Mouse (Mus musculus): Measurements from ENCODE around the gene St7. TPM values are rescaled to one million over a fixed set of nuclear protein-coding genes. Genes with fewer than 3 reads are reported as not detected.

Gene St7
- polyA plus RNA-seq, 1 experiment from 2014 or later, result 23.8 TPM

- Histone ChIP-seq H3K27me3 (ENCODE audit: low read depth, poor library complexity, severe bottlenecking) (no peaks in the 10 kb centered on the region), H3K36me3 (no peaks in the 10 kb centered on the region), H3K9me3 (replicated peaks) (no peaks in the 10 kb centered on the region), H3K4me3 (no peak overlapping the region), H3K4me1 (peaks cover 4% of the 10 kb centered on the region; the same call in 1 of the 2 replicates), H3K27ac (replicated peaks) (no peak overlapping the region)
- no peak for DNase-seq (ENCODE audit: low spot score)
- WGBS, result 84% methylated on average over 7 of the region's 7 CpGs
Measured at GRCm38 (mm10) chr6:17776041-17776440, 83.3 kb downstream of the St7 start.

DNA sequence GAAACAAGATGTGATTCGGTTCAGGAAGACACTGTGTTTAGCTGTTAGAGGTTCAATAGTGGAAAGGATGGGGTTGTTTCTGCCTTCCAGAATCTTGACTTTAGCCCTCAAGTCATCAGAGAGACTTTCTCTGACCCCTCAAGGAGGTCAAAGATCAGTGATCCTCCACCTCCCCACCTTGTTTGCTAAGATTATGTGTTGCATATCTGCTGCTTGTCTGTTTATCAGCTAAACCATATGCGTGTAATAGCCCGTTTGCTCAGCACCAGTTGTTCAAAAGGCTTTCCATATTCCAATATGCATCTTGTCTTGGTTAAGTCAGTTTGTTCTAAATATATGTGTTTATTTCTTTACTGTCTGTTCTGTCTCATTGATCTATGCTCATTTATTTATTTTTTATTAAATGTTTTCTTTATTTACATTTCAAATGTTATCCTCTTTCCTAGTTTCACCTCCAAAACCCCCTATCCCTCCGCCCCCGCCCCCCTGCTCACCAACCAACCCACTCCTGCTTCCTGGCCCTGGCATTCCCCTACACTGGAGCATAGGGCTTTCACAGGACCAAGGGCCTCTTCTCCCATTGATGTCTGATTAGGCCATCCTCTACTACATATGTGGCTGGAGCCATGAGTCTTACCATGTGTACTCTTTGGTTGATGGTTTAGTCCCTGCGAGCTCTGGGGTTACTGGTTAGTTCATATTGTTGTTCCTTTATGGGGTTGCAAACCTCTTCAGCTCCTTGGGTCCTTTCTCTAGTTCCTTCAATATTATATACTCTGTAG lies 84.5 kb downstream of the St7 start:
- Histone ChIP-seq H3K4me1 (peaks cover 4% of the 10 kb centered on the region; the same call in 1 of the 2 replicates), H3K27ac (replicated peaks) (no peak overlapping the region), H3K36me3 (no peaks in the 10 kb centered on the region), H3K27me3 (ENCODE audit: low read depth, poor library complexity, severe bottlenecking) (no peaks in the 10 kb centered on the region), H3K9me3 (replicated peaks) (no peaks in the 10 kb centered on the region), H3K4me3 (no peak overlapping the region)
- 89% methylated on average over 6 of the region's 6 CpGs for WGBS
- DNase-seq (ENCODE audit: low spot score), result no peak

- peaks cover 7% of the 10 kb centered on the region; the same call in 1 of the 2 replicates for H3K4me1 ChIP-seq
- no peak overlapping the region for H3K4me3 ChIP-seq
- H3K9me3 ChIP-seq (replicated peaks), result no peaks in the 10 kb centered on the region
- no peaks in the 10 kb centered on the region for H3K36me3 ChIP-seq
- H3K27me3 ChIP-seq (ENCODE audit: low read depth, poor library complexity, severe bottlenecking), result no peaks in the 10 kb centered on the region
- H3K27ac ChIP-seq (replicated peaks), result no peak overlapping the region
- WGBS, result 92% methylated on average over 3 of the region's 3 CpGs
- DNase-seq (ENCODE audit: low spot score), result no peak
Measured at GRCm38 (mm10) chr6:17778648-17779202, 86.0 kb downstream of the St7 start.

DNA sequence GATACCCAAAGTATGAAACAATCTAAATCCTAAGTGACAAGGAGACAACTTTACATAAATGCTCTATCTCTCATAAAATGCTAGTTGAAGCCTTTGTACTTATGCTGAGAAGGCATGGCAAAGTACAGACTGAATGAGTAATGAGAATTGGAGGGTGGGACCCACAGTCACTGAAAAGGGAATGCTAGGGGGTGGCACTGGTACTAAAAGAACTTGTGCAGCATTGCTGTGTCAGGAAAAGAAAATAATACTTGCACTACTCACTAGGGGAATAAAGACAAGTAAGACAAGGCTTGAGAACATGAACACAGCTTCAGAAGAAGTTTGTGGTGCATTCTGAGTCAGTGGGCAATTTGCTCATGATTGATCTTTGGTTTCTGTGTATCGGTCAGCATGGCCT lies 90.8 kb downstream of the St7 start:
- Histone ChIP-seq H3K27me3 (ENCODE audit: low read depth, poor library complexity, severe bottlenecking) (no peaks in the 10 kb centered on the region), H3K27ac (replicated peaks) (no peak overlapping the region), H3K36me3 (peaks cover 6% of the 10 kb centered on the region; the same call in 1 of the 2 replicates), H3K9me3 (replicated peaks) (peaks cover 4% of the 10 kb centered on the region; the same call in 1 of the 2 replicates), H3K4me3 (no peak overlapping the region), H3K4me1 (peaks cover 8% of the 10 kb centered on the region; the same call in 1 of the 2 replicates)
- DNase-seq (ENCODE audit: low spot score), result no peak
- 97% methylated on average over 1 of the region's 1 CpGs for WGBS

- H3K27me3 ChIP-seq (ENCODE audit: low read depth, poor library complexity, severe bottlenecking), result no peaks in the 10 kb centered on the region
- no peak overlapping the region for H3K27ac ChIP-seq (replicated peaks)
- peaks cover 4% of the 10 kb centered on the region; the same call in 1 of the 2 replicates for H3K9me3 ChIP-seq (replicated peaks)
- peaks cover 6% of the 10 kb centered on the region; the same call in 1 of the 2 replicates for H3K36me3 ChIP-seq
- DNase-seq (ENCODE audit: low spot score), result no peak
- peaks cover 8% of the 10 kb centered on the region; the same call in 1 of the 2 replicates for H3K4me1 ChIP-seq
- WGBS, result 80% methylated on average over 5 of the region's 5 CpGs
- H3K4me3 ChIP-seq, result no peak overlapping the region
Measured at GRCm38 (mm10) chr6:17784523-17784922, 91.8 kb downstream of the St7 start.

DNA sequence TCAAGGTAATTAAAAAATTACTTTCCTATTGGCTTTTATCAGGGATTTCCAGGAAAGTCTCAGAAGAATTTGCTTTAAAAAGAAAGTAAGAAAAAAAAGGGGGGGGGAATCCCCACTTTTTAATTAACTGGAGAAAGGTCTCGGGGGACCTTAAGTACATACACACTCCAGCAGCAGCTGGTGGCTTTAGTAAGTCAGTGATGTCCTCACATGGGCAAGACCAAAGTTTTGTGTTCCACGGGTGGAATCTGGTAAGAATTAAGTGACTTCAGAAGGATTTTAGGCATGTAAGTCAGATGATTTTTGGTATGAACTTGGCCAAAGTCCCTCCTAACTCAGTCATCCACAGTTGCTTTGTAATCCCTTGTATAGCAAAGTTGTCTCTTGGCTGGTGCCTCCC lies 92.5 kb downstream of the St7 start:
- no peak overlapping the region for H3K4me3 ChIP-seq
- H3K27me3 ChIP-seq (ENCODE audit: low read depth, poor library complexity, severe bottlenecking), result no peaks in the 10 kb centered on the region
- peaks cover 6% of the 10 kb centered on the region; the same call in 1 of the 2 replicates for H3K36me3 ChIP-seq
- H3K4me1 ChIP-seq, result peaks cover 8% of the 10 kb centered on the region; the same call in 1 of the 2 replicates
- H3K9me3 ChIP-seq (replicated peaks), result peaks cover 4% of the 10 kb centered on the region; the same call in 1 of the 2 replicates
- WGBS, result 71% methylated on average over 2 of the region's 2 CpGs
- DNase-seq (ENCODE audit: low spot score), result no peak
- H3K27ac ChIP-seq (replicated peaks), result no peak overlapping the region

DNA sequence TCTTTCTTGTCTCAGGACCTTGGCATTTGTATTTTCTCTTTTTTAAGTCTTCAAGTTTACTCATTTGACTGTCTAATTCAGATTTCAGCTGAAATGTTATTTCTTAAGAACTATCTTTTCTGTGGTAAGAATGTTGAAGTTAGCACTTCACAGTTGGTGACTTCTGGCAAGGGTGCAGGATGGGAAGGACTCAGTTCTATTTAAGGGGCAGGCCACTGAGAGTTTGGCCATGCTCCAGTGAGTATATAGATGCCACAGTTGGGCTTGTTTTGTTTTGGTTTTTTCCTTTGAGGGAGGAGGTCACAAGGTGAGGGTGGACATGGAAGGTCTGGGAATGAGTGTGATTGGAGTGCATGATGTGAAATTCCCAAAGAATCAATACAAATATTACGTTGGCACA lies 95.1 kb downstream of the St7 start:
- peaks cover 8% of the 10 kb centered on the region; the same call in 1 of the 2 replicates for H3K4me1 ChIP-seq
- H3K36me3 ChIP-seq, result peaks cover 6% of the 10 kb centered on the region; the same call in 1 of the 2 replicates
- no peak overlapping the region for H3K4me3 ChIP-seq
- H3K27ac ChIP-seq (replicated peaks), result no peak overlapping the region
- H3K9me3 ChIP-seq (replicated peaks), result peaks cover 4% of the 10 kb centered on the region; the same call in 1 of the 2 replicates
- 79% methylated on average over 1 of the region's 1 CpGs for WGBS
- DNase-seq (ENCODE audit: low spot score), result no peak
- H3K27me3 ChIP-seq (ENCODE audit: low read depth, poor library complexity, severe bottlenecking), result no peaks in the 10 kb centered on the region

- WGBS, result 96% methylated on average over 1 of the region's 1 CpGs
- Histone ChIP-seq H3K9me3 (replicated peaks) (peaks cover 4% of the 10 kb centered on the region; the same call in 1 of the 2 replicates), H3K4me3 (no peak overlapping the region), H3K4me1 (peaks cover 3% of the 10 kb centered on the region; the same call in 1 of the 2 replicates), H3K36me3 (peaks cover 6% of the 10 kb centered on the region; the same call in 1 of the 2 replicates), H3K27ac (replicated peaks) (no peak overlapping the region), H3K27me3 (ENCODE audit: low read depth, poor library complexity, severe bottlenecking) (no peaks in the 10 kb centered on the region)
- DNase-seq (ENCODE audit: low spot score), result no peak
Measured at GRCm38 (mm10) chr6:17790251-17790650, 97.5 kb downstream of the St7 start.

DNA sequence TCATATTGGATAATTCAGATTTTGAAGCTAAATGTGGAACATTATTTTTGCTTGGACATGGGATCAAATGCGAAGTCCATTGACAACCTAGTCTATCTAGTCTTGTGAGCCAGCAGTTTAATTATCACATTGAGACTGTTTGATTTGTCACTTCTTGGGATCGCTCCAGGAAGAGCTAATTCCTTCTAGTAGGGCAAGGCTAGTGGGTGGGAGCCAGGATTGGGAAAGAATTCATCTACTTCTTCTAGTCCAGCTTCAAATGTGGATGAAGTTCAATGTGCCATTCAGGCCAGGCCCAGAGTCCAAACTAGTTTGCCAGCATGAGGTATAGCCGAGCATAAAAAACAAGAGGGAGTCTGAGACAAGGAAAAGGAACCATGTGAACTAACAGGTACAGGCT lies 100.7 kb downstream of the St7 start:
- WGBS, result 93% methylated on average over 3 of the region's 3 CpGs
- Histone ChIP-seq H3K27ac (replicated peaks) (no peak overlapping the region), H3K27me3 (ENCODE audit: low read depth, poor library complexity, severe bottlenecking) (no peaks in the 10 kb centered on the region), H3K4me1 (peaks cover 15% of the 10 kb centered on the region), H3K9me3 (replicated peaks) (no peaks in the 10 kb centered on the region), H3K4me3 (no peak overlapping the region), H3K36me3 (no peaks in the 10 kb centered on the region)
- no peak for DNase-seq (ENCODE audit: low spot score)

DNA sequence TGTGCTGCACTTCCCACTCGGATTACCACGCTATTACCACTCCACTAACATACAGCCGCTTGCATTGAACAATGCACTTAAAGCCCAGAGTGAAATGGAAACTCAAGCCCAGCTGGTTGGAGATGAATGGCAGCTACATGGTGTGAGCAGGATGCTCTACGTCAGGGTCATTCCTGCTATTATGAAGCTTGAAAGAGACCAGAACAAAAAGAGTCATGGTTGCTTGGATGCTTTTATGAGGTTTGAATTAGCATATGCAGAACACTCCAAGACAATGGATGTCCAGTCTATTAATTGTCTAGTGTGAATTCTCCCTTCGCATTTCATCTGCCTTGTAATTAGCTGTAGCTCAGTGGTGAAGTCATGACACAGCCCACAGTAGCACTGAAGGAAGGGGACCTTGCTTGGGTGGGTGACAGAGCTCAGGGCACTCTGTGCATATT lies 104.6 kb downstream of the St7 start:
- 60% methylated on average over 5 of the region's 5 CpGs for WGBS
- Histone ChIP-seq H3K4me3 (no peak overlapping the region), H3K27me3 (ENCODE audit: low read depth, poor library complexity, severe bottlenecking) (no peaks in the 10 kb centered on the region), H3K4me1 (peaks cover 15% of the 10 kb centered on the region), H3K36me3 (no peaks in the 10 kb centered on the region; the same call in 1 of the 2 replicates), H3K9me3 (replicated peaks) (no peaks in the 10 kb centered on the region), H3K27ac (replicated peaks) (no peak overlapping the region; the same call in 1 of the 2 replicates)
- DNase-seq (ENCODE audit: low spot score), result no peak

DNA sequence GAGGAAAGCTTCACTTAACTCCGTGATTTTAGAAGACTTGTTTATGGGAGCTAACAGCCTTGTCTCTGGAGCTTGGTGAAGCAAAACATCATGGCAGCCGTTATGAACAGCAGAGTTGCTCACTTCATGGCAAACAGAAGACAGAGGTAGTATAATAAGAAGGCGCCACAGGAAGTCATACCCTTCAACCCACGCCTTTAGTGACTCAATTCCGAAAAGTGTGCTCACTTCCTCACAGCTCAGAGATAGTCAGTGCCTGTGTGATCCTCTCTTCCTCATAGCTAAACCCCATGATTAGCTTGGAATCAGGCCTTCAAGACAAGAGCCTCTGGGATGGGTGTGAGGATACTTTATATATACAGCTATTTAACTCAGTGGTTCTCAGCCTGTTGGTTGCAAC lies 108.0 kb downstream of the St7 start:
- H3K27me3 ChIP-seq (ENCODE audit: low read depth, poor library complexity, severe bottlenecking), result no peaks in the 10 kb centered on the region
- H3K4me1 ChIP-seq, result peaks cover 15% of the 10 kb centered on the region
- H3K4me3 ChIP-seq, result no peak overlapping the region
- WGBS, result 81% methylated on average over 5 of the region's 5 CpGs
- H3K9me3 ChIP-seq (replicated peaks), result no peaks in the 10 kb centered on the region
- H3K27ac ChIP-seq (replicated peaks), result no peak overlapping the region
- H3K36me3 ChIP-seq, result no peaks in the 10 kb centered on the region; the same call in 1 of the 2 replicates
- no peak for DNase-seq (ENCODE audit: low spot score)

- Histone ChIP-seq H3K4me3 (no peak overlapping the region), H3K36me3 (no peaks in the 10 kb centered on the region; the same call in 1 of the 2 replicates), H3K4me1 (peaks cover 12% of the 10 kb centered on the region), H3K27me3 (ENCODE audit: low read depth, poor library complexity, severe bottlenecking) (no peaks in the 10 kb centered on the region), H3K27ac (replicated peaks) (no peak overlapping the region), H3K9me3 (replicated peaks) (no peaks in the 10 kb centered on the region)
- WGBS, result 83% methylated on average over 3 of the region's 3 CpGs
- no peak for DNase-seq (ENCODE audit: low spot score)
Measured at GRCm38 (mm10) chr6:17804468-17804867, 111.7 kb downstream of the St7 start.

GRCm38 (mm10) chr6:17806569-17806968 lies 113.8 kb downstream of the St7 start:
- peak; percentile 23 for DNase-seq (ENCODE audit: low spot score)
- Histone ChIP-seq H3K36me3 (no peaks in the 10 kb centered on the region; the same call in 1 of the 2 replicates), H3K4me3 (no peak overlapping the region), H3K9me3 (replicated peaks) (no peaks in the 10 kb centered on the region), H3K27ac (replicated peaks) (peak overlapping the region; percentile 46; the same call in 1 of the 2 replicates), H3K27me3 (ENCODE audit: low read depth, poor library complexity, severe bottlenecking) (no peaks in the 10 kb centered on the region), H3K4me1 (peaks cover 12% of the 10 kb centered on the region)
- WGBS, result 26% methylated on average over 4 of the region's 4 CpGs

Measured in midbrain, embryonic 10.5 days (tissue).